Mouse (Mus musculus) heart, adult 2 months (tissue): ENCODE data around the gene Zfp598.

Experiments
- CTCF ChIP-seq: fragments of 200-600 bp; IDR thresholded peaks from 2 replicates; pipeline ENCODE4 v1.8.1; 2022; ENCODE audit warnings: antibody characterized with exemption, mild to moderate bottlenecking, moderate library complexity
- POLR2A ChIP-seq: fragments of 200-500 bp; IDR thresholded peaks from 2 replicates; pipeline ENCODE4 v1.6.1; 2011; ENCODE audit warnings: mild to moderate bottlenecking, low read depth, low read length, control low read depth; ENCODE audit not compliant: insufficient read depth

DNA sequence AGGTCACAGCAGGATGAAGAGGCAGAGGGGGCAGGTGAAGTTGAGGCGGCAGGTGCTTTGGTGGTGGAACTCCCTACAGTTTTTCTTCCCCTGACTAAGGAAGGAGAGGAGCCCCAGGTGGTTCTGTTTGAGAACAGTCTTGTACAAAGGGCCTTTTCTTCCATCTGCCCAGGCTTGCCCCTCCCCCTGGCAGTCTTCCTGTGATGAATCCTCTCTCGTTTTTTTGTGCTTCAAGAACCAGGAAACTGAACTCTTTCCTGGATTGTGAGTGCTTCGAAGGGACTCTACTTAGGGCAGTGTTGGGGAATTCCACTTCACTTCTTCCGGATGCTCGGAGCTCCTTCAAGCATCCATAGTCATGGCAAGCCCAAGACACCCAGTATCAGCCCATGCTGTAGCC lies 28.5 kb downstream of the Zfp598 start:
- TF ChIP-seq CTCF, result no peak
- no peak for TF ChIP-seq POLR2A
